Mouse (Mus musculus) adrenal gland, adult (tissue): ENCODE results near the gene Gm29564.
"Not testable (repeated sequence)": the region's sequence is repeated elsewhere in the genome, so short reads cannot be mapped to it uniquely, and the experiment has no call there.

Source experiments
- DNase-seq, 2 experiments: peaks; one replicate each; pipeline ENCODE4 v3.0.0; 2022 to 2023; ENCODE audit warnings: low spot score in 1 of 2; ENCODE audit not compliant: inconsistent age in 2 of 2

Gene Gm29564

GRCm38 (mm10) chrY:78212693-78213092, at the start of gene Gm29564:
Gene Gm29564, plus strand, starts transcription at chrY:78212993.
- DNase-seq: not testable (repeated sequence)
